Mouse (Mus musculus): ENCODE measurements around the gene Ssh1.

The Ssh1 gene

DNA sequence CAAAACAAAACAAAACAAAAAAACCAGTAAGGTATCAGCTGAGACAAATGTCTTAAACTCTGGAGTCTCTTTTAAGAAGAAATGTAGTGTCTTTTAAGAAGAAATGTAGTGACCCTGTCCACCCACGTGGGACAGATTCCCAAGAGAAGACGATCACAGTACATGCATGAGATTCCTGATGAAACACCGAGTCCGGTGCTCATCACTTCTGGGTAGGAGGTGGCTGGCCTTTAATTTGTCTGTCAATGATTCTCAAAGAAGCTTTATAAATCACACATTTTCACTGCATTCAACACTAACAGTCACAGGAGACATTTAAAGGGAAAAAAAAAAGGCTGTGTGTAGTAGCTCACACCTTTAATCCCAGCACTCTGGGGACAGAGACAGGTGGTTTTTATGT lies 103.8 kb downstream of the Ssh1 start:
- no peak for DNase-seq (ENCODE audit: low spot score)

DNA sequence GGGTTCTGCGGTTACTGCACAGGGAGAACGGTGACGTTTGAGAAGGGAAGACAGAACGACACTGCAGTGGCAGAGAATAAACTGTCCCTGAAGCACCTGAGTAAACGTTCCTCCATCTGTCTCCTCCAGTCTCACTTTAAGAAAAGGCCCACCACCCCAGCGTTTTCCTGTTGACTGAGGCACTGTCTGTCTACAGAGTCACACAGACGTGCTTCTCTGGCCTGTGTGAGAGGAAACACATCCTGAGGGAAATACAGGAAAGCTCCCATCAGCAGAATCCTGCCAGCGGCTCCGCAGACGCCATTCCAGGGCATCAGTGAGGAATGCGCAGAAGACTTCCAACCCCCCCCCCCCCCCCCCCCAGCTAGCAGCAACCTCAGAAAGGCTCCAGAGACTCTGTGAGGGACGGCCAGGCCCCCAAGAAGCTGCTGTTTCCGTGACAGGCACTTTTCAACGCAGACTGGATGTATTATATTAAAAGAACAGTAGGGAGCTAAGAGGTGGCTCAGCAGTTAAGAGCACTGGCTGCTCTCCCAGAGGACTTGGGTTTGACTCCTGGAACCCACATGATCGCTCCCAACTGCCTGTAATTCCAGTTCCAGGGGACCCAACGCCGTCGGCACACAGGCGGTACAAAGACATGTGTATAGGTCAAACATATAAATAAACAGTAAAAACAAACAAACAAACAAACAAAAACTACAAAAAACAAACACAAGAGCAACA lies 104.3 kb downstream of the Ssh1 start:
- DNase-seq (ENCODE audit: low spot score) = no peak

DNA sequence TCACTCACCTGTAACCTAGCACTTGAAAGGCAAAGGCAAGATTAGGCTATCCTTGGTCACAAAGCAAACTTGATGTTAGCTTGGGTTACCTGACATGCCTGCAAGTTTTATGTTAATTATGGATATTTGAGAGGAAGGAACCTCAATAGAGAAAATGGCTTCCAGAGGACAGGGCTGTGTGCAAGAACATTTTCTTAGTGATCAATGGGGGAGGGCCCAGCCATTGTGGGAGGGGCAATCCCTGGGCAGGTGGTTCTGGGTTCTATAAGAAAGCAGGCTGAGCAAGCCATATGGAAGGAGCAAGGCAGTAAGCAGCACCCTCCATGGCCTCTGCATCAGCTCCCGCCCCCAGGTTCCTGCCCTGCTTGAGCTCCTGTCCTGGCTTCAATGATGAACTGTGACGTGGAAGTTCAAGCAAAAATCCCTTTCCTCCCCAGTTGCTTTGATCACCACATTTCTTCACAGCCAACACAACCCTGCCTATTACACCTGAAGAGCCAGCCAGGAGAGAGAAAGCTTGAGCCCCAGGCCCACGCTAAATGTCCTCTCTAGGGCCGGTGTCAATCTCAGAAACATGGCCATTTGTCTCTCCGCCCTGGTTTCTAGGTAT lies 105.4 kb downstream of the Ssh1 start:
- DNase-seq (ENCODE audit: low spot score) = no peak

DNA sequence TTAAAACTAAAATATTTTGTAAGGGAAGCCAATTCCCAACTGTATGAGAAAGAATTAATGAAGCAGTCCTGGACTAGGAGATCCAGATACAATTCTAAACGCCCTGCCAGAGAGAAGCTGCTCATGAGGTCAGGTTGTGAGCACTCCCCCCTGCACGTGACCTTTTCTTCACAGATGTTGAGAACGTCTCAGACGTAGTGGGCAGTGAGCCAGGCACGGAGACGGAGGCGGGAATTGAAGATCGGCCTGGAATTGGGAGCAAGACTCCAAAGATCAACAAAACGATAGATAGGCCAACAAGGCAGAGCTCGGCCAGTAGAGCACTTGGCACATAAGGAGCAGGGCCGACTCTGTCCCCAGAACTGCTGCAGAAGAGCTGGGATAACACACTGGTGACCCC lies 106.6 kb downstream of the Ssh1 start:
- DNase-seq (ENCODE audit: low spot score) = no peak
